Mouse (Mus musculus): ENCODE results near the gene Tbx3.

Gene Tbx3

GRCm38 (mm10) chr5:119709826-119710559 lies 39.5 kb downstream of the Tbx3 start:
- DNase-seq, result no peak

GRCm38 (mm10) chr5:119710756-119711155 lies 40.3 kb downstream of the Tbx3 start:
- DNase-seq, result no peak

GRCm38 (mm10) chr5:119711626-119712025 lies 41.2 kb downstream of the Tbx3 start:
- no peak for DNase-seq

- DNase-seq, result peak; percentile 21
These were observed 42.3 kb downstream of the Tbx3 start for GRCm38 (mm10) chr5:119712679-119713246.

- DNase-seq, result no peak
These were observed 50.2 kb downstream of the Tbx3 start for GRCm38 (mm10) chr5:119720471-119721265.

GRCm38 (mm10) chr5:119732978-119733377 lies 62.5 kb downstream of the Tbx3 start:
- DNase-seq, result no peak

Measured in layer of hippocampus, adult 9-11 months (tissue).